Mouse (Mus musculus): ENCODE measurements around the gene Gnptab. TPM values are rescaled to one million over a fixed set of nuclear protein-coding genes. Genes with fewer than 3 reads are reported as not detected.

The Gnptab gene
- total and polyA plus RNA-seq, 3 experiments = 14.2 to 24.1 TPM; not detected in 1

GRCm38 (mm10) chr10:88409751-88410150 is 30.8 kb downstream of the Gnptab start:
- TF ChIP-seq SIN3A (IDR thresholded peaks at IDR 0.05; ENCODE audit: low read length) (no peak), ELF1 (IDR thresholded peaks at IDR 0.05; ENCODE audit: low read depth, low read length) (no peak), NELFE (IDR thresholded peaks at IDR 0.05; ENCODE audit: low read depth, low read length) (no peak), CHD1 (IDR thresholded peaks at IDR 0.05; ENCODE audit: low read depth, low read length) (no peak), CHD2 (IDR thresholded peaks at IDR 0.05; ENCODE audit: low read length) (no peak)
- Histone ChIP-seq H3K4me1 (ENCODE audit: control insufficient read depth in 1 of 2, insufficient read depth in 2 of 2, low read length in 2 of 2) (no peaks in the 10 kb centered on the region), H3K9ac (ENCODE audit: control insufficient read depth, low read depth, low read length, poor library complexity, severe bottlenecking) (no peak overlapping the region), H3K36me3 (ENCODE audit: control insufficient read depth in 1 of 2, insufficient read depth in 2 of 2, low read length in 2 of 2) (peaks cover 0 to 2% of the 10 kb centered on the region in 2 experiments; a peak in 1 of 4 replicates), H3K27ac (ENCODE audit: control insufficient read depth, low read depth, low read length) (no peak overlapping the region), H3K9me3 (replicated peaks; ENCODE audit: insufficient read depth, low read length) (no peaks in the 10 kb centered on the region), H3K79me2 (ENCODE audit: control insufficient read depth, insufficient read depth, low read length, poor library complexity) (no peaks in the 10 kb centered on the region), H3K27me3 (ENCODE audit: control insufficient read depth in 1 of 2, insufficient read depth in 2 of 2, low read length in 2 of 2) (no peaks in the 10 kb centered on the region), H3K4me3 (ENCODE audit: control insufficient read depth in 1 of 2, insufficient read depth in 1 of 2, low read depth in 2 of 2, low read length in 2 of 2) (no peak overlapping the region)
- no peak for DNase-seq (ENCODE audit: low read depth, low spot score)

DNA sequence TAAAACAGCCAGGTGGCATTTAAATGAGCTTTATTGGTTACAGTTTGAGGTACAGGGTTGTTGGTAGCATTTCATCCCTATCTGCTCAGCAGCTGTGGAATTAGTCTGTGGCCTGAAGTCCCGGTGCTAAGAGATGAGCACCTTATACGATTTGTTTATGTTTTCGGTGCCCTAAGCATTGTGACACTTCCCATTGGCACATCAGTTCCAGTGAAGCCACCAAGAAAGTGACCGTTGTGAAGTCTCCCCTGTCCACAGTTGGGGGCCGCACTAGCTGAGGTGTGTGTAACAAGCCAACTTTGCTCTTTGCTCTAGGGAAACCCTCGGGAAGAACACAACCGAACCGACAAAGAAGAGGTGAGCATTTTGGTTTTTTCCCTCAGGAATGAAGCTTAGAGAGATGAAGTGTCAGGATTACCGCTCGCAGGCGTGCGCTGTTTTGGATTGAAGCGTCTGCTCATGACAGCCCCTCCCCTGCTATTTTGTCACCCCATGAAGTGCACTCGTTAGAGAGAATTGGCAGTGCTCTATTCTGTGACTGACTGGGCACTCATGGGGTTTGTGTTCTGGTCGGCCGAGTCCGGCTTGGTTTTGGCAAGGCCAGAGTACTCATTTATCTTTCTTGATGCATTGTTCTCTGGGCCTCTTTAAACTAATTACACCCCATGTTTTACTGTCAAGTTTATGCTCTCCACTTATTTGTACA is 33.5 kb downstream of the Gnptab start:
- peaks cover 0 to 6% of the 10 kb centered on the region in 2 experiments; a peak in 2 of 4 replicates for H3K36me3 ChIP-seq (ENCODE audit: control insufficient read depth in 1 of 2, insufficient read depth in 2 of 2, low read length in 2 of 2)
- no peak for DNase-seq (ENCODE audit: low read depth, low spot score)
- H3K79me2 ChIP-seq (ENCODE audit: control insufficient read depth, insufficient read depth, low read length, poor library complexity) = no peaks in the 10 kb centered on the region
- no peak overlapping the region for H3K9ac ChIP-seq (ENCODE audit: control insufficient read depth, low read depth, low read length, poor library complexity, severe bottlenecking)
- H3K27ac ChIP-seq (ENCODE audit: control insufficient read depth, low read depth, low read length) = no peak overlapping the region
- H3K27me3 ChIP-seq (ENCODE audit: control insufficient read depth in 1 of 2, insufficient read depth in 2 of 2, low read length in 2 of 2) = no peaks in the 10 kb centered on the region
- no peak overlapping the region for H3K4me3 ChIP-seq (ENCODE audit: control insufficient read depth in 1 of 2, insufficient read depth in 1 of 2, low read depth in 2 of 2, low read length in 2 of 2)
- no peaks in the 10 kb centered on the region for H3K4me1 ChIP-seq (ENCODE audit: control insufficient read depth in 1 of 2, insufficient read depth in 2 of 2, low read length in 2 of 2)
- no peak for TF ChIP-seq GABPA (IDR thresholded peaks at IDR 0.05; ENCODE audit: low read depth, low read length)
- TF ChIP-seq JUND (IDR thresholded peaks at IDR 0.05; ENCODE audit: low read depth, low read length) = no peak
- no peak for TF ChIP-seq SMC3 (IDR thresholded peaks at IDR 0.05; ENCODE audit: low read depth, low read length)
- no peak for TF ChIP-seq E2F4 (IDR thresholded peaks at IDR 0.05; ENCODE audit: borderline replicate concordance, low read depth, low read length)
- TF ChIP-seq POLR2AphosphoS5 (IDR thresholded peaks at IDR 0.05; ENCODE audit: borderline replicate concordance, low read depth, low read length) = no peak
- TF ChIP-seq ETS1 (IDR thresholded peaks at IDR 0.05; ENCODE audit: low read depth, low read length) = no peak
- TF ChIP-seq USF1 (IDR thresholded peaks at IDR 0.05; ENCODE audit: low read depth, low read length) = no peak
- TF ChIP-seq ZKSCAN1 (IDR thresholded peaks at IDR 0.05; ENCODE audit: low read depth, low read length) = no peak
- TF ChIP-seq CHD2 (IDR thresholded peaks at IDR 0.05; ENCODE audit: low read length) = no peak
- no peak for TF ChIP-seq NRF1 (IDR thresholded peaks at IDR 0.05; ENCODE audit: insufficient read depth, low read depth, low read length, poor library complexity, severe bottlenecking)
- no peaks in the 10 kb centered on the region for H3K9me3 ChIP-seq (replicated peaks; ENCODE audit: insufficient read depth, low read length)
